Mouse (Mus musculus) adrenal gland, adult 2 months (tissue): ENCODE measurements at regions not wholly inside any gene's neighbourhood (a gene's known extent, or its start where the extent isn't known, plus 50 kb on each side); places are given as distances from the start of the nearest gene placed in this dataset.

ENCODE experiments used
- DNase-seq: peaks from one replicate; pipeline ENCODE4 v3.0.0; 2021

DNA sequence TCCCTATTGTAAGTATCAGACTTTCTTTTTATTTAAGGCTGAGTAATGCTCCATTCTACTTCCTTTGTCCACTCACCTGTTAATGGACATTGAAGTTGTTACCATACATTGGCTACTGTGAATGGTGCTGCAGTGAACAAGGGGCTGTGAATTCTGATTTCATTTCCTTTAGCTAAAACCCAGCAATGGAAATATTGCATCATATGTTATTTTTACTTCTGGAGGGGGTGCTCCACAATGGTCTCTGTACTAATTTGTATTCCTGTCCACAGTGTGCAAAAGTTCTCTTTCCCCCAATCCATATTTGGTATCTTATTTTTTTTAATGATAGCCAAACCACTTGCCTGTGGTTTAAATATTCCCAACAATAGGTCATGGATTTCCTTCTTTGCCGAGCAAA, 137.0 kb downstream of the Pax1 start:
- DNase-seq: no peak

DNA sequence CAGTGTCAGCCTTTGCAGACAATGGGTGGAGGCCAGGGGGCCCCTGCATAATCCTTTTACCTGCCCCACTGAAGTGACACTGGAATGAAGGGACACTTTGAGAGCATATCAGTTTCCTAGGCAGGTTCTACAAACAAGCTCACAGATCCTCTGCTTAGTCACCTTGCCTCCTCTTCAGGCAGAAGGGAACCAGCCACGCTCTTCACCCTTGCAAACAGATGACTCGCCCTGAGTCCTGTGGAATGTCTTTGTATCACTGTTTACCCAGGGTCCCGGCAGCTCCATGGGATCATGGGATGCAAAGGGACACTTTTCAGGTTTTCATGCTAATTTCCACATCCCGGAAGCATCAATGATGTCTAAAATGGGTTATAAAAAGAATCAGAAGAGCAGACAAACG, 94.2 kb downstream of the Pax1 start:
- DNase-seq: no peak

DNA sequence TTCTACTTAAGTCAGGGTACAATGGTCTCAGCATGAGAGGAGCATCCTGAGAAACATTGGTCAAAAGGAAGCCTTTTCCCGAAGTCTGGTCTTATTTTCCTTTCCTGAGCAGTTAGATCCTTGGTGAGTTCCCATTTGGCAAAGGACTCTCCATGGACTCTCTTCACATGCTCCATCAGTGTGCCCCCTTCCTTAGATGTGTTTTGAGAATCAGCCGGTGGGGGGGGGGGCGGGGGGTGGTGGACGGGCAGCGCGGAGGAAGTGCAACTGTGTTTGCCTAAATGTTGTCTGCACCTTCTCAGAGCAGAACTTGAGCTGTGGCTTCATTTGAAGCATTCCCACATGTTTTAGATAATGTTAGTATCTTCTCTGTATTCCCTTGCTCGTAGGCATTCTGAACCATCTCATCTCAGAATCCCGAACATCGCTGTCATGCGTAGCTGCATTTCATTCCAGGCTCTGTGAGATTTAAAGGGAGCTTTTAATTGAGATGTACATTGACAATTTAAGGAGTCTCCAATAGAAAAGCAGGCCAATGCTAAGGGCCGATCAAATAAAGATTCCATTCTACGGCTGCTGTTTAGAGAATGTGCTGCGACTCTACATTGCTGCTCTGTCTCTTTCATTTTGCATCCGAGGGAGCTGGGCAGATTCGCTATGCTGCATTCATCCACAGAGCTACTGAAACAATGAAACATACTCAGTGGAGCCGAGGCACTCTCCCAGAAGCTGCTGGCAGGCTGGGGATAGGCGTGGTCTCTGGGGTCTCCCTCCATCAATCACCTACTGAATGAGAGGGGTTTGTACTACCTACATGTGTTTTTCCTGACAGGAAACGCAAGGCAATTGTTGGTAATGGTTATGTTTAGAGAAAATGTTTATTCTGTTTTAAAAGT, 92.9 kb downstream of the Pax1 start:
- no peak for DNase-seq
